Mouse (Mus musculus): ENCODE measurements around the gene Hexim2. TPM values are rescaled to one million over a fixed set of nuclear protein-coding genes. Genes with fewer than 3 reads are reported as not detected.

Gene Hexim2
- polyA plus RNA-seq, 1 experiment from 2014 or later: 15.0 TPM

DNA sequence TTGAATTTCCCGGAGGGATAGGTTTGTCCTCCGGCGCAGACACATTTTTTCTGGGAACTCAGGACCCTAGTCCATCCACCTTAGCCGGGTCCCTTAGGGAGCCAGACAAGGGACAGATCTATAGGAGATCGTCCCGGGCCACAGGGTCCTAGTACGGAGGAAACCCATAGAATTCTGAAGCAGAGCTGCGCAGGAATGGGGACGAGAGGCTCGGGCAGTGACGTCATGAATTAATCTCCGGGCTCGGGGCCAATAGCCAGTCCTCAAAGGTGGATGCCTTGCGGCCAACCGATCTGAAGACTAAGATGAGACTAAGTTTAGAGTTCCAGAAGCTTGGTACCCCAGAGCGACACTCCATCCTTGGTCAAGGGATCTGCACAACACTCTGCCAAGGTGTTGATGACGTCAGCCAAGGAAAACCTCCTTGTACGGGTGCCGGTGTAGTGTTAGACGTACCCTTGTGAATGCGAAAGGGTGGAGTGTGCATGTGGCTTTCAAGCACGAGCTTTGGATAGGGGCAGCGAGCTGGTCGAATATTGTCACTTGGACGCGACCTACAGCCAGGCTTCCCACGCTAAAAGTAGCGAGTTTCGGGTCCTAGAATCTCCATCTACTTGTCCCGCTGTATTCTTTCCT lies 30.2 kb upstream of the Hexim2 start:
- Histone ChIP-seq H3K4me3 (peak overlapping the region; percentile 55), H3K4me1 (peaks cover 41% of the 10 kb centered on the region), H3K36me3 (no peaks in the 10 kb centered on the region), H3K4me2 (peak overlapping the region; percentile 73), H3K9ac (peak overlapping the region; percentile 71), H3K27me3 (peaks cover 64% of the 10 kb centered on the region), H3K9me3 (no peaks in the 10 kb centered on the region), H3K27ac (no peak overlapping the region)
- no peak for ATAC-seq (ENCODE audit: insufficient number of reproducible peaks, insufficient read depth, low FRiP score, low TSS enrichment, low read depth)
- 3% methylated on average over 30 of the region's 30 CpGs for WGBS

- peak overlapping the region; percentile 71 for H3K9ac ChIP-seq
- peaks cover 58% of the 10 kb centered on the region for H3K27me3 ChIP-seq
- WGBS: 1% methylated on average over 35 of the region's 35 CpGs
- no peaks in the 10 kb centered on the region for H3K36me3 ChIP-seq
- H3K4me1 ChIP-seq: peaks cover 34% of the 10 kb centered on the region
- H3K9me3 ChIP-seq: no peaks in the 10 kb centered on the region
- ATAC-seq (ENCODE audit: insufficient number of reproducible peaks, insufficient read depth, low FRiP score, low TSS enrichment, low read depth): peak; percentile 87
- H3K4me3 ChIP-seq: peak overlapping the region; percentile 55
- peak overlapping the region; percentile 45; the same call in 1 of the 2 replicates for H3K27ac ChIP-seq
- H3K4me2 ChIP-seq: peak overlapping the region; percentile 73
These were observed 29.4 kb upstream of the Hexim2 start for GRCm38 (mm10) chr11:103102725-103103349.

DNA sequence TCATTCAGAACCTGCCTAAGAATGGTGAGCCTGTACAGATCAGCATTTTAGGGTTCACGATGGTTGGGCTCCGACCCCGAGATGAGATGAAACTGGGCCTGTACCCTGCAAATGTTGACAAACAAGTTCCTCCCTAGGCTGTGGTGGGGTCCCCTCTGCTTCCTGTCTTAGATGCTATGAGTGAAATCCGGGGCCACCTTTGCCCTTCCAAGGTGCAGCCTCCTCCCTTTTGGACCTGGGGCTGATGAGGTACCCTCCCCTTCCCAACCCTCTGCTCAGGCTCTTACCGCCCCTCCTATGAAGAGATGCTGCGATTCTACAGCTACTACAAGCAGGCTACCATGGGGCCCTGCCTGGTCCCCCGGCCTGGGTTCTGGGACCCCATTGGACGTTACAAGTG lies 28.6 kb upstream of the Hexim2 start:
- ATAC-seq (ENCODE audit: insufficient number of reproducible peaks, insufficient read depth, low FRiP score, low TSS enrichment, low read depth): no peak
- peak overlapping the region; percentile 61 for H3K9ac ChIP-seq
- H3K4me3 ChIP-seq: peak overlapping the region; percentile 55
- peaks cover 30% of the 10 kb centered on the region for H3K4me1 ChIP-seq
- H3K4me2 ChIP-seq: peak overlapping the region; percentile 73
- no peaks in the 10 kb centered on the region for H3K9me3 ChIP-seq
- no peaks in the 10 kb centered on the region for H3K36me3 ChIP-seq
- 53% methylated on average over 8 of the region's 8 CpGs for WGBS
- H3K27me3 ChIP-seq: peaks cover 54% of the 10 kb centered on the region
- no peak overlapping the region for H3K27ac ChIP-seq

- 0 out of 2 replicates have a peak overlapping the region, but pooled peaks have one; percentile 3 for H3K4me2 ChIP-seq
- 76% methylated on average over 7 of the region's 7 CpGs for WGBS
These were observed 27.8 kb upstream of the Hexim2 start for GRCm38 (mm10) chr11:103104469-103104868.

DNA sequence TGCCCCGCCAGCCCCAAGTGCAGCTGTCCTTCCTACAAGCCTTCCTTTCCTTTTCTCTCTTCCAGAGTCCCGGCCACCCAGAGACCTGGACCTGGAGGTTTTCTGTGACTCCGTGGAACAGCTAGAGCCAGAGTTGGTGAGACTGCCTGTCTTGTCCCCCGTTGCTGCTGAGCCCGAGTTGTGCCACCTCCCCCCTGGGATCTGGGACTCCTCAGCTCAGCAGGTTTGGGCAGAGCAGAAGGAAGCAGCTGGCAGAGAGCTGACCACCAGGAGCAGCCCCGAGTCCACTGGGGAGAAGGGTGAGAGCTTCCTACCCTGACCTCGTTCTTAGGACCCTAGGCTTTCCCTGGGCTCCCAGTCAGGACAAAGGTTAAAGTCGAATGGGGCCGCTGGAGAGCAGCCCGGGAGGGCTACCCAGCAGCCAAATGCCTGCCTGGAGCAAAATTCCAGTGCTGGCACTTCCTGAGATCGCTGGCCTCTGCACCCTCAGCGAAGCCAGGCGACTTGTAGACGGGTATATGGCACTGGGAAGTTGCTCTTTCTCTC lies 27.0 kb upstream of the Hexim2 start:
- Histone ChIP-seq H3K36me3 (no peaks in the 10 kb centered on the region), H3K27ac (no peak overlapping the region), H3K4me2 (no peak overlapping the region), H3K9me3 (no peaks in the 10 kb centered on the region), H3K4me3 (no peak overlapping the region), H3K27me3 (peaks cover 40% of the 10 kb centered on the region), H3K9ac (0 out of 2 replicates have a peak overlapping the region, but pooled peaks have one; percentile 21), H3K4me1 (peaks cover 20% of the 10 kb centered on the region)
- 26% methylated on average over 14 of the region's 14 CpGs for WGBS
- ATAC-seq (ENCODE audit: insufficient number of reproducible peaks, insufficient read depth, low FRiP score, low TSS enrichment, low read depth): no peak

More at GRCm38 (mm10) chr11:103104469-103104868, 27.8 kb upstream of the Hexim2 start:
- no peaks in the 10 kb centered on the region for H3K9me3 ChIP-seq
- no peak for ATAC-seq (ENCODE audit: insufficient number of reproducible peaks, insufficient read depth, low FRiP score, low TSS enrichment, low read depth)
- no peak overlapping the region for H3K9ac ChIP-seq
- peaks cover 22% of the 10 kb centered on the region for H3K4me1 ChIP-seq
- no peaks in the 10 kb centered on the region for H3K36me3 ChIP-seq
- H3K27me3 ChIP-seq: peaks cover 48% of the 10 kb centered on the region
- H3K27ac ChIP-seq: no peak overlapping the region
- no peak overlapping the region for H3K4me3 ChIP-seq

DNA sequence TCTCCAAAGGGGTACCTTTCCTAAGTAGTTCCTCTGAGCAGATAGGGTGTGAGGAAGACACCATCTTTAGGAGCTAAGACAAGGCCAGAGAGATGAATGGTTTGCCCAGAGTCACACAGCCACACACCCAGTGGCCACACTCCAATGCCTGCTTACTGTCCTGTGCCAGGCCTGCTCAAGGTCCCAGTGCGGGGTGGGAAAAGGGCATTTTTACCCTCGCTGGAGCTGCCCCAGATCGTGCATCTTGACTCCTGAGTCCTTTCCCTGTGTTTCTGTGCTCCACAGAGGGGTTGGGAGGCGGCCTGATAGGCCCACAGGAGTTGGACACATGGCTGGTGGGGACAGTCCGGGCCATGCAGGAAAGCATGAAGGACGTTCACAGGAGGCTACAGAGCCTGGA lies 26.4 kb upstream of the Hexim2 start:
- WGBS: 85% methylated on average over 6 of the region's 6 CpGs
- Histone ChIP-seq H3K27me3 (peaks cover 35% of the 10 kb centered on the region), H3K4me2 (no peak overlapping the region), H3K36me3 (no peaks in the 10 kb centered on the region), H3K9me3 (no peaks in the 10 kb centered on the region), H3K4me3 (no peak overlapping the region), H3K9ac (0 out of 2 replicates have a peak overlapping the region, but pooled peaks have one; percentile 21), H3K27ac (no peak overlapping the region), H3K4me1 (peaks cover 19% of the 10 kb centered on the region)
- ATAC-seq (ENCODE audit: insufficient number of reproducible peaks, insufficient read depth, low FRiP score, low TSS enrichment, low read depth): no peak

DNA sequence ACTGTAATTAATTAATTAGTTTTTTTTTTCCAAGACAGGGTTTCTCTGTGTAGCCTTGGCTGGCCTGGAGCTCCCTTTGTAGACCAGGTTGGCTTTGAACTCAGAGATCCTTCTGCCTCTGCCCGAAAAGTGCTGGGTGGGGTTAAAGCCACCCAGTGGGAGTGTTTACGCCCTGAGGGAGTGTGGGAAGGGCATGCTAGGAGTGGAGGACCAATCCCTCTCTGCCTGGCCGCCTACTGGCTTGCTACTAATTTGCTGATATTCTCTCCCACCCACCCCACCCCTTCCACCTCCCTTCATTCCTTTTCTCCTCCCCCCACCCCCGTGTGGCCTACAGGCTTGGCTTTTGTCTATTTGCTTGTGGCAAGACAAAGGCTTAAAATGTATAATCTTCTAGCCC lies 25.8 kb upstream of the Hexim2 start:
- WGBS: 57% methylated on average over 4 of the region's 4 CpGs
- H3K36me3 ChIP-seq: no peaks in the 10 kb centered on the region
- no peak overlapping the region for H3K27ac ChIP-seq
- ATAC-seq (ENCODE audit: insufficient number of reproducible peaks, insufficient read depth, low FRiP score, low TSS enrichment, low read depth): no peak
- H3K9me3 ChIP-seq: no peaks in the 10 kb centered on the region
- no peak overlapping the region for H3K4me3 ChIP-seq
- no peak overlapping the region for H3K4me2 ChIP-seq
- peaks cover 29% of the 10 kb centered on the region for H3K27me3 ChIP-seq
- H3K9ac ChIP-seq: no peak overlapping the region
- H3K4me1 ChIP-seq: peaks cover 19% of the 10 kb centered on the region

DNA sequence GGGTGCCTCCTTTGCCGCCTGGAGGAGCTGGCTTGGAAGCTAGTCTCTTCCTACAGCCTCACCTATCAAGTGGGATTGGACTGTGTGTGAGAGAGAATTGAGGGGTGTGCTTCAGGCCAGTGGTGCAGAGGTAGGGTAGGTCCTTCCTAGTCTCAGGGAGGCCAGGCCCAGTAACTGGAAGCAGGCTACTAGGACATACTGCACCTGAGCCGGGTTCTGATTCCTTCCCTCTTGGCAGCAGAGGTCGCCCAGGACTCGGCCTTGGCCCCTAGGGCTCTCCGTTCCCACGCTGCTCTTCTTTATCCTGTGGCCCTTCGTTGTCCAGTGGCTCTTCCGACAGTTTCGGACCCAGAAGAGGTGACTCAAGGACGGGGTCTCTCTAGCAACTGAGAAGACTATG lies 20.9 kb upstream of the Hexim2 start:
- Histone ChIP-seq H3K9ac (peak overlapping the region; percentile 71), H3K4me3 (peak overlapping the region; percentile 44), H3K36me3 (no peaks in the 10 kb centered on the region), H3K27me3 (peaks cover 10% of the 10 kb centered on the region), H3K27ac (peak overlapping the region; percentile 69; the same call in 1 of the 2 replicates), H3K4me1 (peaks cover 29% of the 10 kb centered on the region), H3K9me3 (no peaks in the 10 kb centered on the region), H3K4me2 (peak overlapping the region; percentile 77)
- WGBS: 23% methylated on average over 10 of the region's 10 CpGs
- no peak for ATAC-seq (ENCODE audit: insufficient number of reproducible peaks, insufficient read depth, low FRiP score, low TSS enrichment, low read depth)

DNA sequence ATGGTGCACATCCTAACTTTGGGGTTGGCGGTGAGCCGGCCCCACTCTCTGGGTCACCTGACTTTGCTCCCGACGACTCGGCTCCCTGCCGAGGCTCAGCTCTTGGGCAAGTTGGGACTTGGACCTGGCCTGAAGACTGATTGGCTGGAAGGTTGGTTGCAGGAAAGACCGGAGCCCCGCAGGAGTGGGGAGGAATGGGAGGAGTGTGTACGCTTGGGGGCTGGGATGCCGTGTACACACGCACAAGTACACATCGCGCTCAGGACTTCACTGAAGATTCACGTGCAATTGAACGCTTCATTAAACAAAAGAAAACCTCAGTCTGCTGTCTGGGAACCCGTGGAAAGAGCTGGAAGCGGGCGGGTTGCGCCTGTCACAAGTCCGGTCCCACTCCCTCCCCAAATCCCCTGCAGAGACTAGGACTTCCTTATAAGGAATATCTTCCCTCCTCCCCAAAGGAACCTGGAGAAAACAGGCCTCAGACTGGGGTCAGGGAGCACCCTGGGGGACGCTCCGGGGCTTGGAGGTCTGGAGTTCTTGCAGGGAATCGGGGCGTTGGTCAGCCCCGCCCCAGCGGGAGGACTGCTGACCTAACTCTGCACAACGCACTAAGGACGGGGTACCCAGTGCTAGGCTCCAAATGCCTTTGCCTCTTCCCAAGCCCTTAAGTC lies 20.2 kb upstream of the Hexim2 start:
- Histone ChIP-seq H3K4me3 (peak overlapping the region; percentile 44), H3K9ac (peak overlapping the region; percentile 71), H3K27ac (peak overlapping the region; percentile 69), H3K4me1 (peaks cover 29% of the 10 kb centered on the region), H3K27me3 (peaks cover 10% of the 10 kb centered on the region), H3K4me2 (peak overlapping the region; percentile 77), H3K36me3 (no peaks in the 10 kb centered on the region), H3K9me3 (no peaks in the 10 kb centered on the region)
- under 1% methylated on average over 28 of the region's 28 CpGs for WGBS
- ATAC-seq (ENCODE audit: insufficient number of reproducible peaks, insufficient read depth, low FRiP score, low TSS enrichment, low read depth): no peak

DNA sequence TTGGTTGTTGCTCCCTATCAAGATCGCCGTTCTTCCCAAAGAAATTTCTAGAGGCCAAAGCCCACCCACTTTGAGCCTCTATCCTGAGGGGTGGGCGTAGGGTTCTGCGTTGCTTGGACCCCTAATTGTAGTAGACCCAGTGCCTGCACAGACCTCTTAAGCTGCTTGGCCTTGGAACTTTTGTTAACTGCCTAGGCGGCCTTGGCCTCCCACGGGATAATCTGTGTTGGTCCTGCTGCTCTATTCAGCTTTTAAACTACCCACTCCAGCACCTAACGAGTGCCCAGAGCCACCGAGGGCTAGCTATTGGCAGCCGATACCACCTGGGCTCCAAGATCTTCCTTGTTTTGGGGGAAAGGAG lies 19.7 kb upstream of the Hexim2 start:
- Histone ChIP-seq H3K9ac (peak overlapping the region; percentile 71), H3K36me3 (no peaks in the 10 kb centered on the region), H3K27me3 (peaks cover 10% of the 10 kb centered on the region), H3K27ac (peak overlapping the region; percentile 69), H3K4me2 (peak overlapping the region; percentile 77), H3K4me1 (peaks cover 29% of the 10 kb centered on the region), H3K9me3 (no peaks in the 10 kb centered on the region), H3K4me3 (peak overlapping the region; percentile 44)
- no peak for ATAC-seq (ENCODE audit: insufficient number of reproducible peaks, insufficient read depth, low FRiP score, low TSS enrichment, low read depth)
- WGBS: 17% methylated on average over 9 of the region's 9 CpGs

GRCm38 (mm10) chr11:103113005-103113404 lies 19.2 kb upstream of the Hexim2 start:
- H3K36me3 ChIP-seq: no peaks in the 10 kb centered on the region
- ATAC-seq (ENCODE audit: insufficient number of reproducible peaks, insufficient read depth, low FRiP score, low TSS enrichment, low read depth): no peak
- H3K4me3 ChIP-seq: no peak overlapping the region
- peak overlapping the region; percentile 77 for H3K4me2 ChIP-seq
- WGBS: 34% methylated on average over 12 of the region's 12 CpGs
- no peaks in the 10 kb centered on the region for H3K9me3 ChIP-seq
- H3K27ac ChIP-seq: peak overlapping the region; percentile 69; the same call in 1 of the 2 replicates
- H3K9ac ChIP-seq: peak overlapping the region; percentile 71; the same call in 1 of the 2 replicates
- H3K27me3 ChIP-seq: peaks cover 10% of the 10 kb centered on the region
- peaks cover 29% of the 10 kb centered on the region for H3K4me1 ChIP-seq

Data from embryonic facial prominence, embryonic 13.5 days (tissue).